Mouse (Mus musculus): ENCODE measurements around the gene Zbtb38. TPM values are rescaled to one million over a fixed set of nuclear protein-coding genes. Genes with fewer than 3 reads are reported as not detected.

Gene Zbtb38
- polyA plus RNA-seq, 1 experiment from 2014 or later, result 15.3 TPM

DNA sequence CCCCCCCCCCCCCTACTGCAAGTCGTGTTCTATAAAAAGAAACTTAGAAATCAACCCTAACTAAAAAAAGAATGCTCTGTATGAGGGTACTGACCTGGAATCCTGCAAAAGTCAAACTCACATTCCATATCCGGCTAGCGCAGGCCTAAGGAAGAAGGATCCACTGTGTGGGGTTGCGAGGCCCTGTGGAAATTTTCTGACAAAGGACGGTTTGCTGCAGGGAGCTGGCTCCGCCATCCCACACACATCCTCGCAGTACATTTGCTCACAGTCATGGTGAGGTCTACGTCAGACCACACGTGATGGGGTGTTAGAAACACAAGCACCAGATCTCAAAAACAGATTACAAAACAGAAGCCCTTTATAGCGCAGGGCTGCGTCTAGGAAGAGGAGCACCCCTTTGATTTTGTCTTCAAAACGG, 56.5 kb downstream of the Zbtb38 start:
- WGBS, result 54% methylated on average over 12 of the region's 12 CpGs
- Histone ChIP-seq H3K9me3 (ENCODE audit: control insufficient read depth, low read length) (no peaks in the 10 kb centered on the region), H3K9ac (ENCODE audit: low read length) (no peak overlapping the region), H3K36me3 (ENCODE audit: control insufficient read depth, insufficient read depth, low read length) (peaks cover 7% of the 10 kb centered on the region; the same call in 1 of the 2 replicates), H3K4me3 (ENCODE audit: low read depth, low read length) (no peak overlapping the region), H3K27me3 (ENCODE audit: control insufficient read depth, insufficient read depth, low read length) (no peaks in the 10 kb centered on the region), H3K4me2 (replicated peaks; ENCODE audit: low read depth) (0 out of 2 replicates have a peak overlapping the region, but pooled peaks have one; percentile 11), H3K4me1 (replicated peaks; ENCODE audit: control insufficient read depth, insufficient read depth) (no peaks in the 10 kb centered on the region), H3K27ac (replicated peaks) (peak overlapping the region; percentile 74)
- no peak for DNase-seq (ENCODE audit: low spot score)
- ATAC-seq (ENCODE audit: low FRiP score, low TSS enrichment), result peak; percentile 47; the same call in 1 of the 2 replicates
- TF ChIP-seq EP300 (optimal IDR thresholded peaks at IDR 0.05), result no peak
- no peak for TF ChIP-seq CTCF (IDR thresholded peaks at IDR 0.05; ENCODE audit: low read depth)

DNA sequence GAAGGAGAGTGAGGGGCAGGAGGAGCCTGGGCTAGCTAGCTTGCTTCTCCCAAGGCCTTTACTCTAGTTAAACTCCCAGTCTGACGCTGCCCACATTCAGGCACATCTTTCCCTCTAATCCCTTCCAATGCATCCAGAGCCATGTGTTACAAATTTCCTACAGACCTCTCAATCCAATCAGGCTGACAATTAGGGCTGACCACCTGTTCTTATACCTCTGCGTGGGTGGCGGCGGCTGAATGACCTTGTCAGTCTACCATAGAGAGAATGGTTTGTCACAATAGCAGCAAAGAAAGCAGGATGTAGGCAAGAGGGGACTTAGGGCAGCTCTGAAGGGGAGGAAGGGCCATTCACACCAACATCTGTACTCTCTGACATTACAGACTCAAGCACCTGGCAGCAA, 62.2 kb downstream of the Zbtb38 start:
- Histone ChIP-seq H3K4me2 (replicated peaks; ENCODE audit: low read depth) (no peak overlapping the region), H3K9ac (ENCODE audit: low read length) (no peak overlapping the region), H3K27me3 (ENCODE audit: control insufficient read depth, insufficient read depth, low read length) (no peaks in the 10 kb centered on the region), H3K4me1 (replicated peaks; ENCODE audit: control insufficient read depth, insufficient read depth) (no peaks in the 10 kb centered on the region), H3K4me3 (ENCODE audit: low read depth, low read length) (no peak overlapping the region), H3K36me3 (ENCODE audit: control insufficient read depth, insufficient read depth, low read length) (peaks cover 16% of the 10 kb centered on the region), H3K9me3 (ENCODE audit: control insufficient read depth, low read length) (no peaks in the 10 kb centered on the region), H3K27ac (replicated peaks) (no peak overlapping the region)
- DNase-seq (ENCODE audit: low spot score) (no peak), ATAC-seq (ENCODE audit: low FRiP score, low TSS enrichment) (no peak)
- 79% methylated on average over 4 of the region's 4 CpGs for WGBS
- no peak for TF ChIP-seq CTCF (IDR thresholded peaks at IDR 0.05; ENCODE audit: low read depth)
- TF ChIP-seq EP300 (optimal IDR thresholded peaks at IDR 0.05), result no peak

DNA sequence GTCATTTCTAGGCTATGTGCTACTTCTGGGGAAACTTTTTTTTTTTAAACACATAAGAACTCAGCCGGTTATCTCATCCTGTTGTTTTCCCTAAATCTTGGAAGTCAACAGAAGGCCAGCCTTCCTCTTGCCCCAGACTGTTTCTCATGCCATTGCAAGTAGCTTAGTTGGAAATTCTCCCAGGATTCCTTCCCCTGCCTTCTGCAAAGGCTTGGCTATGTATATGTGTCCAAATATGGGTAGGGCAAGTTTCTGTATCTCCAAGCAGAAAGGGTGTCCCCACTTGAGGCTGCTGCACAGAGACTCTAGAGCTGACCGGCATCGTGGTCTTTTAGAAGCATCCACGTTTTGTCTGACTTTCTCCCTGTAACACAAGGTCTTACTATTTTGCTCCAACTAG, 63.6 kb downstream of the Zbtb38 start:
- no peak for DNase-seq (ENCODE audit: low spot score)
- no peaks in the 10 kb centered on the region for H3K9me3 ChIP-seq (ENCODE audit: control insufficient read depth, low read length)
- peaks cover 16% of the 10 kb centered on the region for H3K36me3 ChIP-seq (ENCODE audit: control insufficient read depth, insufficient read depth, low read length)
- H3K27ac ChIP-seq (replicated peaks), result peak overlapping the region; percentile 69; the same call in 1 of the 2 replicates
- peak; percentile 35; the same call in 1 of the 2 replicates for ATAC-seq (ENCODE audit: low FRiP score, low TSS enrichment)
- H3K9ac ChIP-seq (ENCODE audit: low read length), result no peak overlapping the region
- no peak overlapping the region for H3K4me3 ChIP-seq (ENCODE audit: low read depth, low read length)
- H3K4me1 ChIP-seq (replicated peaks; ENCODE audit: control insufficient read depth, insufficient read depth), result no peaks in the 10 kb centered on the region
- TF ChIP-seq EP300 (optimal IDR thresholded peaks at IDR 0.05), result no peak
- no peak for TF ChIP-seq CTCF (IDR thresholded peaks at IDR 0.05; ENCODE audit: low read depth)
- H3K4me2 ChIP-seq (replicated peaks; ENCODE audit: low read depth), result no peak overlapping the region
- 53% methylated on average over 4 of the region's 4 CpGs for WGBS
- no peaks in the 10 kb centered on the region for H3K27me3 ChIP-seq (ENCODE audit: control insufficient read depth, insufficient read depth, low read length)

- H3K9ac ChIP-seq (ENCODE audit: low read length), result no peak overlapping the region
- H3K36me3 ChIP-seq (ENCODE audit: control insufficient read depth, insufficient read depth, low read length), result peaks cover 16% of the 10 kb centered on the region
- no peaks in the 10 kb centered on the region for H3K9me3 ChIP-seq (ENCODE audit: control insufficient read depth, low read length)
- 61% methylated on average over 21 of the region's 21 CpGs for WGBS
- TF ChIP-seq EP300 (optimal IDR thresholded peaks at IDR 0.05) (no peak), CTCF (IDR thresholded peaks at IDR 0.05; ENCODE audit: low read depth) (no peak)
- no peak overlapping the region for H3K4me2 ChIP-seq (replicated peaks; ENCODE audit: low read depth)
- ATAC-seq (ENCODE audit: low FRiP score, low TSS enrichment), result no peak
- H3K27me3 ChIP-seq (ENCODE audit: control insufficient read depth, insufficient read depth, low read length), result no peaks in the 10 kb centered on the region
- no peak for DNase-seq (ENCODE audit: low spot score)
- no peaks in the 10 kb centered on the region for H3K4me1 ChIP-seq (replicated peaks; ENCODE audit: control insufficient read depth, insufficient read depth)
- H3K27ac ChIP-seq (replicated peaks), result peak overlapping the region; percentile 63
- no peak overlapping the region for H3K4me3 ChIP-seq (ENCODE audit: low read depth, low read length)
Observed at GRCm38 (mm10) chr9:96688194-96688875, 64.3 kb downstream of the Zbtb38 start.

GRCm38 (mm10) chr9:96687591-96688186, 64.9 kb downstream of the Zbtb38 start:
- peaks cover 16% of the 10 kb centered on the region for H3K36me3 ChIP-seq (ENCODE audit: control insufficient read depth, insufficient read depth, low read length)
- ATAC-seq (ENCODE audit: low FRiP score, low TSS enrichment) (no peak), DNase-seq (ENCODE audit: low spot score) (no peak)
- H3K27ac ChIP-seq (replicated peaks), result peak overlapping the region; percentile 63
- H3K9ac ChIP-seq (ENCODE audit: low read length), result no peak overlapping the region
- H3K4me2 ChIP-seq (replicated peaks; ENCODE audit: low read depth), result no peak overlapping the region
- no peaks in the 10 kb centered on the region for H3K27me3 ChIP-seq (ENCODE audit: control insufficient read depth, insufficient read depth, low read length)
- no peak overlapping the region for H3K4me3 ChIP-seq (ENCODE audit: low read depth, low read length)
- H3K4me1 ChIP-seq (replicated peaks; ENCODE audit: control insufficient read depth, insufficient read depth), result no peaks in the 10 kb centered on the region
- no peaks in the 10 kb centered on the region for H3K9me3 ChIP-seq (ENCODE audit: control insufficient read depth, low read length)
- WGBS, result 70% methylated on average over 20 of the region's 20 CpGs
- TF ChIP-seq CTCF (IDR thresholded peaks at IDR 0.05; ENCODE audit: low read depth) (no peak), EP300 (optimal IDR thresholded peaks at IDR 0.05) (no peak)

- DNase-seq (ENCODE audit: low spot score) (no peak), ATAC-seq (ENCODE audit: low FRiP score, low TSS enrichment) (no peak)
- Histone ChIP-seq H3K9ac (ENCODE audit: low read length) (no peak overlapping the region), H3K4me2 (replicated peaks; ENCODE audit: low read depth) (no peak overlapping the region), H3K27me3 (ENCODE audit: control insufficient read depth, insufficient read depth, low read length) (no peaks in the 10 kb centered on the region), H3K4me1 (replicated peaks; ENCODE audit: control insufficient read depth, insufficient read depth) (no peaks in the 10 kb centered on the region), H3K9me3 (ENCODE audit: control insufficient read depth, low read length) (no peaks in the 10 kb centered on the region), H3K27ac (replicated peaks) (no peak overlapping the region), H3K36me3 (ENCODE audit: control insufficient read depth, insufficient read depth, low read length) (peaks cover 16% of the 10 kb centered on the region), H3K4me3 (ENCODE audit: low read depth, low read length) (no peak overlapping the region)
- TF ChIP-seq EP300 (optimal IDR thresholded peaks at IDR 0.05) (no peak), CTCF (IDR thresholded peaks at IDR 0.05; ENCODE audit: low read depth) (no peak)
- 93% methylated on average over 18 of the region's 18 CpGs for WGBS
Observed at GRCm38 (mm10) chr9:96685600-96686084, 67.0 kb downstream of the Zbtb38 start.

Measured in stomach, postnatal 0 days (tissue).